Mouse (Mus musculus) intestine, embryonic 16.5 days (tissue): ENCODE results near the gene Ykt6. TPM values are rescaled to one million over a fixed set of nuclear protein-coding genes. Genes with fewer than 3 reads are reported as not detected.
A peak's percentile ranks its signal among the peaks of the same experiment; 100 is the strongest.
"Not testable (repeated sequence)": the region's sequence is repeated elsewhere in the genome, so short reads cannot be mapped to it uniquely, and the experiment has no call there.

Source experiments
- ATAC-seq: fragments of 200-750 bp; cut with Nextera tagmentation; 2 replicates; pipeline ENCODE4 v1.8.0; 2017; ENCODE audit warnings: moderate TSS enrichment, moderate library complexity
- H3K27ac ChIP-seq: fragments of 300-500 bp; sonication (generic); 2 replicates; pipeline ENCODE4 v1.5.1; 2014; ENCODE audit warnings: mild to moderate bottlenecking, low read length
- H3K27me3 ChIP-seq: fragments of 300-500 bp; sonication (generic); replicated peaks from 2 replicates; pipeline ENCODE4 v1.6.1; 2014; ENCODE audit warnings: low read length, control low read depth, mixed read lengths; ENCODE audit not compliant: control insufficient read depth, insufficient read depth
- H3K36me3 ChIP-seq: fragments of 300-500 bp; sonication (generic); 2 replicates; pipeline ENCODE4 v1.6.1; 2014; ENCODE audit warnings: low read length, control low read depth; ENCODE audit not compliant: control insufficient read depth, insufficient read depth
- H3K4me1 ChIP-seq: fragments of 300-500 bp; sonication (generic); 2 replicates; pipeline ENCODE4 v1.6.1; 2014; ENCODE audit warnings: low read length, control low read depth, mixed read lengths; ENCODE audit not compliant: control insufficient read depth, insufficient read depth
- H3K4me2 ChIP-seq: fragments of 300-500 bp; sonication (generic); 2 replicates; pipeline ENCODE4 v1.6.1; 2014; ENCODE audit warnings: low read depth, low read length, control low read depth
- H3K4me3 ChIP-seq: fragments of 300-500 bp; sonication (generic); 2 replicates; pipeline ENCODE4 v1.5.1; 2014; ENCODE audit warnings: mild to moderate bottlenecking, low read length
- H3K9ac ChIP-seq: fragments of 300-500 bp; sonication (generic); 2 replicates; pipeline ENCODE4 v1.6.1; 2014; ENCODE audit warnings: low read depth, low read length
- H3K9me3 ChIP-seq: fragments of 300-500 bp; sonication (generic); 2 replicates; pipeline ENCODE4 v1.6.1; 2016; ENCODE audit warnings: low read length, control low read depth; ENCODE audit not compliant: control insufficient read depth
- WGBS: fragments of 180-500 bp; shearing (Covaris S2); extraction: QIAGEN DNeasy Blood & Tissue Kit; methylation state at CpG from one replicate; pipeline ENCODE4 v1.1.7; 2014; 5-methylcytosine and 5-hydroxymethylcytosine counted together
- polyA plus RNA-seq: library from polyadenylated mRNA; unstranded; fragments of >200 nt; fragmentation: Nextera tagmentation; extraction: Ambion mirVana; gene quantifications from 2 replicates; pipeline ENCODE4 v1.2.1, GENCODE M21; 2015

Ykt6 gene
- polyA plus RNA-seq, 1 experiment from 2014 or later: 58.6 TPM

GRCm38 (mm10) chr11:5999832-6000771, 44.6 kb downstream of the Ykt6 start:
- peak overlapping the region; percentile 36; the same call in 1 of the 2 replicates for H3K9ac ChIP-seq
- no peaks in the 10 kb centered on the region for H3K36me3 ChIP-seq
- H3K4me3 ChIP-seq: no peak overlapping the region
- H3K27ac ChIP-seq: peak overlapping the region; percentile 93
- H3K9me3 ChIP-seq: no peaks in the 10 kb centered on the region
- H3K4me1 ChIP-seq: peaks cover 46% of the 10 kb centered on the region
- H3K4me2 ChIP-seq: peak overlapping the region; percentile 10; the same call in 1 of the 2 replicates
- 14% methylated on average over 8 of the region's 8 CpGs for WGBS
- no peaks in the 10 kb centered on the region for H3K27me3 ChIP-seq
- ATAC-seq: peak; percentile 77

GRCm38 (mm10) chr11:6000961-6001682, 45.6 kb downstream of the Ykt6 start:
- WGBS: 80% methylated on average over 14 of the region's 14 CpGs
- Histone ChIP-seq H3K36me3 (no peaks in the 10 kb centered on the region), H3K27me3 (no peaks in the 10 kb centered on the region), H3K9me3 (no peaks in the 10 kb centered on the region), H3K4me1 (peaks cover 48% of the 10 kb centered on the region), H3K27ac (peak overlapping the region; percentile 73), H3K9ac (peak overlapping the region; percentile 41; the same call in 1 of the 2 replicates), H3K4me2 (no peak overlapping the region), H3K4me3 (no peak overlapping the region)
- ATAC-seq: no peak

- peak; percentile 62 for ATAC-seq
Observed at GRCm38 (mm10) chr11:6001981-6002649, 46.6 kb downstream of the Ykt6 start.

GRCm38 (mm10) chr11:6003046-6003639, 47.6 kb downstream of the Ykt6 start:
- Histone ChIP-seq H3K4me2 (no peak overlapping the region), H3K36me3 (no peaks in the 10 kb centered on the region), H3K27ac (0 out of 2 replicates have a peak overlapping the region, but pooled peaks have one; percentile 6), H3K4me3 (no peak overlapping the region), H3K27me3 (no peaks in the 10 kb centered on the region), H3K9ac (peak overlapping the region; percentile 24; the same call in 1 of the 2 replicates), H3K4me1 (peaks cover 48% of the 10 kb centered on the region), H3K9me3 (no peaks in the 10 kb centered on the region)
- ATAC-seq: no peak
- 48% methylated on average over 2 of the region's 2 CpGs for WGBS

More at GRCm38 (mm10) chr11:6001981-6002649, 46.6 kb downstream of the Ykt6 start:
- no peaks in the 10 kb centered on the region for H3K36me3 ChIP-seq
- H3K4me3 ChIP-seq: no peak overlapping the region
- 69% methylated on average over 9 of the region's 9 CpGs for WGBS
- peak overlapping the region; percentile 24 for H3K9ac ChIP-seq
- H3K4me1 ChIP-seq: peaks cover 48% of the 10 kb centered on the region
- H3K27me3 ChIP-seq: no peaks in the 10 kb centered on the region
- H3K27ac ChIP-seq: peak overlapping the region; percentile 73
- no peak overlapping the region for H3K4me2 ChIP-seq
- H3K9me3 ChIP-seq: no peaks in the 10 kb centered on the region

- not testable (repeated sequence) for H3K36me3 ChIP-seq, H3K4me3 ChIP-seq, H3K9me3 ChIP-seq, H3K27me3 ChIP-seq, H3K9ac ChIP-seq, H3K4me2 ChIP-seq
- peak; percentile 45 for ATAC-seq
- Histone ChIP-seq H3K27ac (peak overlapping the region; percentile 85), H3K4me1 (peaks cover 39% of the 10 kb centered on the region)
- 25% methylated on average over 1 of the region's 4 CpGs for WGBS
Observed at GRCm38 (mm10) chr11:6005374-6006043, 50.0 kb downstream of the Ykt6 start.

GRCm38 (mm10) chr11:6006351-6007009, 51.0 kb downstream of the Ykt6 start:
- H3K36me3 ChIP-seq, ATAC-seq, H3K27me3 ChIP-seq, H3K9me3 ChIP-seq: not testable (repeated sequence)
- WGBS: 2% methylated on average over 39 of the region's 44 CpGs
- 0 out of 2 replicates have a peak overlapping the region, but pooled peaks have one; percentile 54 for H3K27ac ChIP-seq
- H3K9ac ChIP-seq: peak overlapping the region; percentile 64
- peak overlapping the region; percentile 42 for H3K4me2 ChIP-seq
- peaks cover 31% of the 10 kb centered on the region for H3K4me1 ChIP-seq
- H3K4me3 ChIP-seq: peak overlapping the region; percentile 46

GRCm38 (mm10) chr11:6007010-6007778, 51.7 kb downstream of the Ykt6 start:
- WGBS: 6% methylated on average over 22 of the region's 49 CpGs
- not testable (repeated sequence) for H3K27ac ChIP-seq, H3K36me3 ChIP-seq, H3K27me3 ChIP-seq, H3K9me3 ChIP-seq
- peak overlapping the region; percentile 42 for H3K4me2 ChIP-seq
- 0 out of 2 replicates have a peak, but pooled peaks have one; percentile 39 for ATAC-seq
- peaks cover 24% of the 10 kb centered on the region for H3K4me1 ChIP-seq
- H3K9ac ChIP-seq: peak overlapping the region; percentile 64
- H3K4me3 ChIP-seq: peak overlapping the region; percentile 47

- not testable (repeated sequence) for H3K36me3 ChIP-seq, H3K9me3 ChIP-seq, H3K27me3 ChIP-seq, ATAC-seq, H3K27ac ChIP-seq
- Histone ChIP-seq H3K4me1 (peaks cover 19% of the 10 kb centered on the region), H3K4me3 (peak overlapping the region; percentile 47), H3K4me2 (peak overlapping the region; percentile 42), H3K9ac (peak overlapping the region; percentile 61)
- 31% methylated on average over 8 of the region's 13 CpGs for WGBS
Observed at GRCm38 (mm10) chr11:6007779-6008128, 52.3 kb downstream of the Ykt6 start.
